Mouse (Mus musculus): Measurements from ENCODE around the gene Stxbp1. TPM values are rescaled to one million over a fixed set of nuclear protein-coding genes. Genes with fewer than 3 reads are reported as not detected.

Stxbp1 gene
- polyA plus RNA-seq, 1 experiment from 2014 or later: 127 TPM

GRCm38 (mm10) chr2:32823153-32823552 lies 23.9 kb downstream of the Stxbp1 start:
- H3K9ac ChIP-seq (ENCODE audit: low read length): no peak overlapping the region
- H3K9me3 ChIP-seq (replicated peaks; ENCODE audit: control insufficient read depth, low read length): no peaks in the 10 kb centered on the region
- H3K27me3 ChIP-seq (replicated peaks; ENCODE audit: control insufficient read depth, insufficient read depth, low read length): no peaks in the 10 kb centered on the region
- no peak overlapping the region for H3K27ac ChIP-seq (ENCODE audit: low read depth, low read length)
- 73% methylated on average over 11 of the region's 11 CpGs for WGBS
- H3K4me1 ChIP-seq (ENCODE audit: control insufficient read depth, insufficient read depth, low read length): 0 out of 2 replicates have a peak, but pooled peaks cover 5% of the 10 kb centered on the region
- H3K36me3 ChIP-seq (ENCODE audit: control insufficient read depth, insufficient read depth, low read length): peaks cover 19% of the 10 kb centered on the region
- H3K4me2 ChIP-seq (ENCODE audit: low read length): no peak overlapping the region
- no peak overlapping the region for H3K4me3 ChIP-seq (ENCODE audit: low read depth, low read length)
- DNase-seq (ENCODE audit: low spot score): no peak
- no peak for ATAC-seq

GRCm38 (mm10) chr2:32822643-32823042 lies 24.4 kb downstream of the Stxbp1 start:
- ATAC-seq (no peak), DNase-seq (ENCODE audit: low spot score) (no peak)
- Histone ChIP-seq H3K9ac (ENCODE audit: low read length) (no peak overlapping the region), H3K36me3 (ENCODE audit: control insufficient read depth, insufficient read depth, low read length) (peaks cover 24% of the 10 kb centered on the region), H3K27ac (ENCODE audit: low read depth, low read length) (no peak overlapping the region), H3K27me3 (replicated peaks; ENCODE audit: control insufficient read depth, insufficient read depth, low read length) (no peaks in the 10 kb centered on the region), H3K4me1 (ENCODE audit: control insufficient read depth, insufficient read depth, low read length) (0 out of 2 replicates have a peak, but pooled peaks cover 5% of the 10 kb centered on the region), H3K4me2 (ENCODE audit: low read length) (no peak overlapping the region), H3K9me3 (replicated peaks; ENCODE audit: control insufficient read depth, low read length) (no peaks in the 10 kb centered on the region), H3K4me3 (ENCODE audit: low read depth, low read length) (no peak overlapping the region)
- WGBS: 86% methylated on average over 6 of the region's 6 CpGs

GRCm38 (mm10) chr2:32821041-32821802 lies 25.8 kb downstream of the Stxbp1 start:
- H3K9me3 ChIP-seq (replicated peaks; ENCODE audit: control insufficient read depth, low read length): no peaks in the 10 kb centered on the region
- 70% methylated on average over 11 of the region's 11 CpGs for WGBS
- H3K4me2 ChIP-seq (ENCODE audit: low read length): no peak overlapping the region
- no peak overlapping the region for H3K27ac ChIP-seq (ENCODE audit: low read depth, low read length)
- DNase-seq (ENCODE audit: low spot score) (peak; percentile 28), ATAC-seq (no peak)
- H3K4me3 ChIP-seq (ENCODE audit: low read depth, low read length): no peak overlapping the region
- peaks cover 25% of the 10 kb centered on the region for H3K36me3 ChIP-seq (ENCODE audit: control insufficient read depth, insufficient read depth, low read length)
- no peak overlapping the region for H3K9ac ChIP-seq (ENCODE audit: low read length)
- no peaks in the 10 kb centered on the region for H3K27me3 ChIP-seq (replicated peaks; ENCODE audit: control insufficient read depth, insufficient read depth, low read length)
- H3K4me1 ChIP-seq (ENCODE audit: control insufficient read depth, insufficient read depth, low read length): 0 out of 2 replicates have a peak, but pooled peaks cover 5% of the 10 kb centered on the region

GRCm38 (mm10) chr2:32818208-32818607 lies 28.8 kb downstream of the Stxbp1 start:
- Histone ChIP-seq H3K27me3 (replicated peaks; ENCODE audit: control insufficient read depth, insufficient read depth, low read length) (no peaks in the 10 kb centered on the region), H3K4me3 (ENCODE audit: low read depth, low read length) (no peak overlapping the region), H3K9ac (ENCODE audit: low read length) (no peak overlapping the region), H3K4me1 (ENCODE audit: control insufficient read depth, insufficient read depth, low read length) (no peaks in the 10 kb centered on the region), H3K27ac (ENCODE audit: low read depth, low read length) (peak overlapping the region; percentile 83; the same call in 1 of the 2 replicates), H3K36me3 (ENCODE audit: control insufficient read depth, insufficient read depth, low read length) (peaks cover 51% of the 10 kb centered on the region), H3K9me3 (replicated peaks; ENCODE audit: control insufficient read depth, low read length) (no peaks in the 10 kb centered on the region), H3K4me2 (ENCODE audit: low read length) (no peak overlapping the region)
- no peak for ATAC-seq
- DNase-seq (ENCODE audit: low spot score): no peak
- 91% methylated on average over 5 of the region's 5 CpGs for WGBS

- H3K4me1 ChIP-seq (ENCODE audit: control insufficient read depth, insufficient read depth, low read length): no peaks in the 10 kb centered on the region
- no peak overlapping the region for H3K4me3 ChIP-seq (ENCODE audit: low read depth, low read length)
- H3K36me3 ChIP-seq (ENCODE audit: control insufficient read depth, insufficient read depth, low read length): peaks cover 57% of the 10 kb centered on the region
- H3K9me3 ChIP-seq (replicated peaks; ENCODE audit: control insufficient read depth, low read length): no peaks in the 10 kb centered on the region
- DNase-seq (ENCODE audit: low spot score) (no peak), ATAC-seq (no peak)
- H3K4me2 ChIP-seq (ENCODE audit: low read length): no peak overlapping the region
- H3K27ac ChIP-seq (ENCODE audit: low read depth, low read length): peak overlapping the region; percentile 83
- H3K9ac ChIP-seq (ENCODE audit: low read length): no peak overlapping the region
- WGBS: 53% methylated on average over 7 of the region's 7 CpGs
- H3K27me3 ChIP-seq (replicated peaks; ENCODE audit: control insufficient read depth, insufficient read depth, low read length): no peaks in the 10 kb centered on the region
Observed at GRCm38 (mm10) chr2:32817589-32817988, 29.5 kb downstream of the Stxbp1 start.

- H3K27ac ChIP-seq (ENCODE audit: low read depth, low read length): peak overlapping the region; percentile 83
- no peak overlapping the region for H3K4me3 ChIP-seq (ENCODE audit: low read depth, low read length)
- peak; percentile 86 for ATAC-seq
- H3K4me2 ChIP-seq (ENCODE audit: low read length): no peak overlapping the region
- H3K36me3 ChIP-seq (ENCODE audit: control insufficient read depth, insufficient read depth, low read length): peaks cover 60% of the 10 kb centered on the region
- H3K27me3 ChIP-seq (replicated peaks; ENCODE audit: control insufficient read depth, insufficient read depth, low read length): no peaks in the 10 kb centered on the region
- DNase-seq (ENCODE audit: low spot score): peak; percentile 87
- 56% methylated on average over 17 of the region's 17 CpGs for WGBS
- H3K9ac ChIP-seq (ENCODE audit: low read length): no peak overlapping the region
- no peaks in the 10 kb centered on the region for H3K9me3 ChIP-seq (replicated peaks; ENCODE audit: control insufficient read depth, low read length)
- H3K4me1 ChIP-seq (ENCODE audit: control insufficient read depth, insufficient read depth, low read length): no peaks in the 10 kb centered on the region
Observed at GRCm38 (mm10) chr2:32816946-32817581, 30.0 kb downstream of the Stxbp1 start.

GRCm38 (mm10) chr2:32816497-32816896 lies 30.5 kb downstream of the Stxbp1 start:
- no peak overlapping the region for H3K4me3 ChIP-seq (ENCODE audit: low read depth, low read length)
- no peaks in the 10 kb centered on the region for H3K9me3 ChIP-seq (replicated peaks; ENCODE audit: control insufficient read depth, low read length)
- H3K27ac ChIP-seq (ENCODE audit: low read depth, low read length): peak overlapping the region; percentile 83
- H3K9ac ChIP-seq (ENCODE audit: low read length): no peak overlapping the region
- ATAC-seq: peak; percentile 69
- DNase-seq (ENCODE audit: low spot score): peak; percentile 52
- H3K4me2 ChIP-seq (ENCODE audit: low read length): no peak overlapping the region
- H3K4me1 ChIP-seq (ENCODE audit: control insufficient read depth, insufficient read depth, low read length): no peaks in the 10 kb centered on the region
- 58% methylated on average over 2 of the region's 2 CpGs for WGBS
- H3K27me3 ChIP-seq (replicated peaks; ENCODE audit: control insufficient read depth, insufficient read depth, low read length): no peaks in the 10 kb centered on the region
- peaks cover 66% of the 10 kb centered on the region for H3K36me3 ChIP-seq (ENCODE audit: control insufficient read depth, insufficient read depth, low read length)

GRCm38 (mm10) chr2:32811959-32812358 lies 35.1 kb downstream of the Stxbp1 start:
- Histone ChIP-seq H3K9me3 (replicated peaks; ENCODE audit: control insufficient read depth, low read length) (no peaks in the 10 kb centered on the region), H3K27me3 (replicated peaks; ENCODE audit: control insufficient read depth, insufficient read depth, low read length) (no peaks in the 10 kb centered on the region), H3K36me3 (ENCODE audit: control insufficient read depth, insufficient read depth, low read length) (peaks cover 77% of the 10 kb centered on the region), H3K4me2 (ENCODE audit: low read length) (no peak overlapping the region), H3K4me1 (ENCODE audit: control insufficient read depth, insufficient read depth, low read length) (no peaks in the 10 kb centered on the region), H3K4me3 (ENCODE audit: low read depth, low read length) (no peak overlapping the region), H3K9ac (ENCODE audit: low read length) (no peak overlapping the region), H3K27ac (ENCODE audit: low read depth, low read length) (no peak overlapping the region)
- 86% methylated on average over 8 of the region's 8 CpGs for WGBS
- ATAC-seq: no peak
- no peak for DNase-seq (ENCODE audit: low spot score)
